Mouse (Mus musculus) frontal cortex, postnatal 25 days (tissue): ENCODE measurements around the gene Ly6g6e.

Experiments
- DNase-seq, 2 experiments: peaks; one replicate each; pipeline ENCODE4 v3.0.0; 2022; ENCODE audit warnings: low spot score in 2 of 2

The Ly6g6e gene

DNA sequence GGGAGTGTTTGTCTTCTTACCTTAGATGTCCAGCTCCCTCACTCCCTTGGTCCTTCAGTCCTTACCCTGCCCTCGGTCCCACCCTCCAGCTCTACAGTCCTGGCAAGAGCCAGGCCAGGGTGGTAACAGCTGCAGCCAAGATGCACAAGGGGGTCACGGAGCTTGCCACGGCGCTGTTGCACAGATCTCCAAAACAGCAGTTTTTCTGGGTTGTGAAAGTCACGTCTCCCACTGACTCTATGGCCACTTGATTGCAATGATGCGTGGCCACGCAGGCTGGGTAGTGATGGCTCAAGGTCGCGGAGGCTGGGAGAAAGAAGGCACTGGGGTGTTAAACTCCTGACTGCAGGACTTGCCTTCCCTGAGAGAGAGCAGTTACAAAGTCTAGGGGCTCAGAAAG, 5.2 kb upstream of the Ly6g6e start:
- no peak for DNase-seq

- DNase-seq = no peak
Measured at GRCm38 (mm10) chr17:35074097-35074496, 2.6 kb upstream of the Ly6g6e start.

GRCm38 (mm10) chr17:35077285-35077684, 583 bp downstream of the Ly6g6e start:
- DNase-seq = no peak

- no peak for DNase-seq
Measured at GRCm38 (mm10) chr17:35077786-35078233, 1.1 kb downstream of the Ly6g6e start, which contains the start of gene Ly6g6d. Gene Ly6g6d, minus strand, starts transcription at chr17:35078065.

- DNase-seq = no peak
Measured at GRCm38 (mm10) chr17:35079778-35080177, 3.1 kb downstream of the Ly6g6e start.

DNA sequence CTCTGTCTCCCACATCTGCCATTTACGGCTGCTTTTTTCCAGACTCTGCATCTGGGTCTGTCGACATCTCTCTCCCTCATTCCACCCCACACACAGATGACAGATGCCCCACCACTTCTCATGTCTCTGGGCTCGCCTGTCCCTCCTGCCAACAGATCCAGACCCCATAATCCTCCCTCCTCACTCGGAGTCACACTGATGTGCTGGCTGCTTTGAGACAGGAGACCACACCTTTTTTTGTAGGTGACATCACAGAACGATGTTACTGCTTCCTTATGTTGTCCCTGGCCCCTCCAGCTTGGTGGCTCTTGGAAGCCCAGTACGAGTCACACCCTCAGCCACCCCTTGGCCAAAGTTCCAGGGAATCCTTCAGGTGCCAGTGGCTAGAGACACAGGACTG, 3.5 kb downstream of the Ly6g6e start:
- no peak for DNase-seq

GRCm38 (mm10) chr17:35080710-35081109, 4.0 kb downstream of the Ly6g6e start:
- no peak for DNase-seq

DNA sequence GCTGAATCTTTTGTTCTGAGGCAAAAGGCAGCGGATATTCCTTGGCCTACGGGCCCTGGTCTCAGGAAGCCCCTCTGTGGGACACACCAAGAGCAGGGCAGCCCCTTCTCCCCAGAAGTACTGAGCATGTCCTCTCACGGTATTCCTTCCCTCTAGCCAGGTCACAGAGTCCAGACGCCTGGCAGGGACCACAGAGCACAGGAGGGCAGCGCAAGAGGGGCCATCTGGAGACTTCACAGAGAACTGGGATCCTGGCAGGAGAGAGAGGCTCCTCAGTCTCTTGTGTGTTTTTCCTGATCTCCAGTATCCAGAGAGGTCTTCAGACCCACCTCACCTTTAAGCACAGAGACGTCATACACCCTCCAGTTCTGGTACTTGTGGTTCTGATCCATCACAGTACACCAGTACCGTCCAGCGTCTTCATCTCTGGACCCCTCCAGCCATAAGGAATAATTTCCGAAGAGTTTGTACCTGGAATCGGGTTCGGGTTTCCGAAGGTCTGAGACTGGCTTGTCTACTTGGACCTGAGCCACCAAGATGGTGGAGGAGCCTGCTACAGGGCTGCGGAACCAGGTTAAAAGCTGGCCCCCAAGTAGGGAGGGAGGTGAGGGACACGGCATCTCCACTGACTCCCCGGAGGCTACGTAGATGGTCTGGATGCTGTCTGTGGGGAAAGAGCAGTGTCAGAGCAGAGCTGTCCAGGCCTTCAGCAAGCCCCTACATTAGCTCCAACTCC, 6.3 kb downstream of the Ly6g6e start:
- DNase-seq = no peak

GRCm38 (mm10) chr17:35083929-35084497, 7.3 kb downstream of the Ly6g6e start:
- DNase-seq = no peak

- no peak for DNase-seq
Measured at GRCm38 (mm10) chr17:35085208-35085865, 8.6 kb downstream of the Ly6g6e start, which contains the start of gene Ly6g6f. Gene Ly6g6f, minus strand, starts transcription at chr17:35085610.

- no peak for DNase-seq
Measured at GRCm38 (mm10) chr17:35088151-35088550, 11.4 kb downstream of the Ly6g6e start.

- peak; percentile 87 to 91 for DNase-seq
Measured at GRCm38 (mm10) chr17:35088825-35089644, 12.3 kb downstream of the Ly6g6e start, which contains the start of gene Abhd16a. Gene Abhd16a, plus strand, starts transcription at chr17:35089263.

DNA sequence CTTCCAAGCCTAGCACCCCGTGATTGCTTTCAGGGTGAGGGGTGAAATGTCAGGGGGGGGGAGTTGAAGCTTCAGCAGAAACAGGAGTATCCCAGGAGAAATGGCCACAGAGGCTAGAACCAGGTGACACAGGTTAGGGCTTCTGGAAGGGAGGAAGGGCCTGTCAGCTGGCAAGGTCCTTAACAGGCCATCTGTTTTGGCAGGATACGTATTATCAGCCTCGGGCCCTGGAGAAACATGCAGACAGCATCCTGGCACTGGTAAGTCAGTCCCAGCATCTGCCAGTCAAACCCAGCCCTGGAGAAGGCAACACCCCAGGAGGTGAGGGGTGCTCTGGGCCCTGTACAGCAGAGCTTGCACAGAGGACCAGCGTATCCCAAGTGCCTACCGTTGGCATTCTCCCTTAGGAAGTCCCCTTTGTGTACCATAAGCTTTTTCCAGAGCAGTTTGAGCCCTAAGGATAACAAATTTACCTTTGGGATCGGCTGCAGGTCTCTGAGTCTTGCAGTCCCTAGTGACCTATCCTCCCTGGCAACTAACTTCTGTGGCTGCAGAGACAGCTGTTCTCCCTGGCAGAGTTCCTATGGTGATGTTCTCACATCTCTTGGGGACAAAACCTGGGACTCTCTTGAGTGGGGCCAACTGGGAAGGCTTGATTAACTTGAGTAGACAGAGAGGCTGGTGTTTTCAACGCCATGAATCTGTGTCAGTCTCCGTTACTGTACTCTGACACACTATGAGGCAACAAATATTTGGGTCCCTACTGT, 13.6 kb downstream of the Ly6g6e start:
- no peak for DNase-seq

GRCm38 (mm10) chr17:35092403-35093198, 15.9 kb downstream of the Ly6g6e start:
- DNase-seq = no peak

GRCm38 (mm10) chr17:35094475-35095365, 18.0 kb downstream of the Ly6g6e start:
- no peak for DNase-seq

DNA sequence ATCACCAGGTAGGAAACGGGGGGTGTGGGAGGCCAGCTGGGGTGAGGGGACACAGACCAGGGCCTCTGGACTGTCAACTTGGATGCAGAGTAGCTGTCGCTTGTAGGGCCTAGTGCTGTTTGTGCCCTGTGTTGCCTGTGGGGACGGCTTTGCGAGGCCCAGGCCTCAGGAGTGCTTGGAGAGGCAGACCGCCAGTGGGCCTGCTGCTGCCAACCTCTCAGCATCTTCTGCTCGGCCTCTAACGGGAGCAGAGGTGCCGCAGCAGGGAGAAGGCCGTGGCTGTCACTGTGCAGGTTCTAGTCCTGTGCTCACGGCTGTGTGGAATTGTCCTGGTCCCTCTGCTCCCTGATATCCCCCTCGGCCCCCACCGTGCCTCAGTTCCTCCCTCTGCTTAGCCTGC, 19.9 kb downstream of the Ly6g6e start:
- DNase-seq = no peak

DNA sequence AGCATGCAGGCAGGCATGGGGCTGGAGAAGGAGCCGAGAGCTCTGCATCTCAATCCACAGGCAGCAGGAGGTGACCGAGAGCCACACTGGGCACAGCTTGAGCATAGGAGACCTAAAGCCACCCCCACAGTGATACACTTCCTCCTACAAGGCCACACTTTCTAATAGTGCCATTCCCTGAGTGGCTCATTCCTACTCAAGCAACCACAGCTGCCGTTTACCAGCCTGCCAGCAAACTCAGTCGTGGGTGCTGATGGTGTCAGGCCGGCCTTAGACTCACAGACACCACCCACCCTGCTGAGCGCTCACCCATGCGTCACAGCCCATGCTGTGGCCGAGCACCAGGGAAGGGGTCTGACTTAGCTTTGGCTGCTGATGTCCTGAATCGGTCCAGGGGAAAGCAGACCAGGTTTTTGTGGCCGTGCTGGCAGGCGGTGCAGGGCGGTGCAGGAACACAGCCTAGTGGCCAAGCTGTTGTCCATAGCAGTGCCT, 20.5 kb downstream of the Ly6g6e start:
- no peak for DNase-seq

DNA sequence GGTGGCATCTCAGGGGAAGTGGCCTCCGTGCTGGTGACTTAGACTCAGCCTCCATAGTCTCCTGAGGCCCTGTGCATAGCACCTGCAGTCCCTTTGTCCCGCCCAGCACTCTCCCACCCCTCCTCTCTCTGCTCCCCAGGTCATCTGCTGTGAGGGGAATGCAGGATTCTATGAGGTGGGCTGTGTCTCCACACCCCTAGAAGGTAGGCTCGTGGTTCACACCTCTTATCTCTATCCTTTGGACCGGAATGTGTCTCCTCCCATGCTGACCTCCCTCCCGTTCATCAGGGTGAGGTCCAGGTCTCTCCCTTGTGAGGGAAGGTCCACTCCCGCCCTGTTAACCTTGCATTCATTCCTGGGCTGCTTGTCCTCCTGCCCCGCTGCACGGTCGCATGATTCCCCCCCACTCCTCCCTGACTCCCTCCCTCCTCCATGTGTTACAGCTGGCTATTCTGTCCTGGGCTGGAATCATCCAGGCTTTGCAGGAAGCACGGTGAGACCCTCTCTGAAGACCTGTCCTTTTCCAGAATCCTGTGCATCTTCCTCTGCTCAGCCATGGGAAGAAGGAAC, 23.6 kb downstream of the Ly6g6e start:
- no peak for DNase-seq

GRCm38 (mm10) chr17:35101161-35101560, 24.5 kb downstream of the Ly6g6e start:
- DNase-seq = no peak
